Mouse (Mus musculus): ENCODE data around the gene Sf3b3. TPM values are rescaled to one million over a fixed set of nuclear protein-coding genes. Genes with fewer than 3 reads are reported as not detected.

Sf3b3 gene
- polyA plus RNA-seq, 1 experiment from 2014 or later = 88.1 TPM

DNA sequence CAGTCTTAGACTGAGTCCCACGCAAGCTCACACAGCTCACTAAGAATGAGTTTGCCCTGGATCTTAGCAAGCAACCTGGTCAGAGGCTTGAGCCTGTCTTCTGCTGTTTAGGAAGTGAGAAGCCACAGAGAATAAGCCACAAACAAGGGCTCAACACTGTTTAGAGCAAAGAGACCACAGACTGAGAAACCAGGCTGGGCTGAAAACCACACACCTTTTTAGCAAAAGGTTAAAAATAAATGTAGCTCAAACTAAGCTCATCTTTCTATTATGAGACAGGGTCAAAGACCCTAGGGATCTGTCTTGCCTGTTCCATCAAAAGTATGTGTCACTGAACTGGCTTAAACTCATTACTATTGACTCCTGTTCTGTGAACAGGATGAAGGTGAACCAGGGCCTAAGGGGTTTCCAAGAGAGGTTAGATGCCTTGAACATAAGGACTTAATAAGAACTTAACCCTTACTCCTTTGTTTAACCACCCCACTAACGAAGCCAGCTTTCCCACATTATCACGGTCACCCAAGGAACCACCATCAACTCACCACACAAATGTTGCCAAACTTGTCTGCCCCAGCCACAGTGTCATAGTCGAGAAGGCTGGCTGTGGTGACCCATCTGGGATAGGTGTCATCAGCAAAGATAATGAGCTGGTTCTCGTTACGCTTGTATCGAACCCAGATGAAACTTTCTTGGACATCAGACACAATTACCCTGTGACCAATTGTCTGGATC, 33.3 kb downstream of the Sf3b3 start:
- no peak overlapping the region for H3K9ac ChIP-seq (ENCODE audit: low read length)

GRCm38 (mm10) chr8:110812349-110813080, 34.1 kb downstream of the Sf3b3 start:
- 91% methylated on average over 7 of the region's 7 CpGs for WGBS
- H3K4me3 ChIP-seq (ENCODE audit: low read length) = no peak overlapping the region
- peaks cover 83% of the 10 kb centered on the region for H3K36me3 ChIP-seq (ENCODE audit: control insufficient read depth, insufficient read depth)
- no peaks in the 10 kb centered on the region for H3K27me3 ChIP-seq (ENCODE audit: control insufficient read depth, insufficient read depth, low read length)
- ATAC-seq (replicated peaks; ENCODE audit: extremely low read depth, insufficient read depth, low FRiP score) = no peak
- H3K9ac ChIP-seq (ENCODE audit: low read length) = no peak overlapping the region
- no peaks in the 10 kb centered on the region for H3K9me3 ChIP-seq (replicated peaks; ENCODE audit: control insufficient read depth, low read length)
- no peak overlapping the region for H3K4me2 ChIP-seq (ENCODE audit: low read depth, low read length)
- H3K27ac ChIP-seq (ENCODE audit: low read length) = no peak overlapping the region
- peaks cover 18% of the 10 kb centered on the region for H3K4me1 ChIP-seq (ENCODE audit: control insufficient read depth, insufficient read depth, low read length)

More for the DNA sequence above, 33.3 kb downstream of the Sf3b3 start:
- Histone ChIP-seq H3K27me3 (ENCODE audit: control insufficient read depth, insufficient read depth, low read length) (no peaks in the 10 kb centered on the region), H3K4me2 (ENCODE audit: low read depth, low read length) (no peak overlapping the region), H3K4me1 (ENCODE audit: control insufficient read depth, insufficient read depth, low read length) (peaks cover 14% of the 10 kb centered on the region), H3K27ac (ENCODE audit: low read length) (no peak overlapping the region), H3K36me3 (ENCODE audit: control insufficient read depth, insufficient read depth) (peaks cover 90% of the 10 kb centered on the region), H3K9me3 (replicated peaks; ENCODE audit: control insufficient read depth, low read length) (no peaks in the 10 kb centered on the region), H3K4me3 (ENCODE audit: low read length) (no peak overlapping the region)
- WGBS = 85% methylated on average over 7 of the region's 7 CpGs
- no peak for ATAC-seq (replicated peaks; ENCODE audit: extremely low read depth, insufficient read depth, low FRiP score)

DNA sequence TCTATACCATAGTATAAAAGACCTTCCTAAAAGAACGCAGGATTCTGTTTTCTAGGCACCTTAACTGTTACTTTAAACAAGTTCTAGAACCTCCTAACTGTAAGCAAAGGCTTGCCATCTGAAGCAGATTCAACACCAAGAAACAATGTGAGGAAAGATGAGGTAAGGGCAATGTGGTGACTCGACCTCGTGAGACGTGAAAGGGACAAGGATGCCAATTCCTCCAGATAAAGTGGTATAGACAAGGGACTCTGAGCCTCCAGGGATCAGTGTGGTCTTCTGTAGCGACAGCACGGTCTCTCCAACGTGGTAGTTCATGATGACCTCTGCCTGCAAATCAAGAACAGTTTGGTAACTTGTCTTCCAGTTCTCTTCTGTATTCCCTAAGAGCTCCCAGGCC, 34.8 kb downstream of the Sf3b3 start:
- ATAC-seq (replicated peaks; ENCODE audit: extremely low read depth, insufficient read depth, low FRiP score) = no peak
- no peaks in the 10 kb centered on the region for H3K27me3 ChIP-seq (ENCODE audit: control insufficient read depth, insufficient read depth, low read length)
- no peak overlapping the region for H3K9ac ChIP-seq (ENCODE audit: low read length)
- H3K9me3 ChIP-seq (replicated peaks; ENCODE audit: control insufficient read depth, low read length) = no peaks in the 10 kb centered on the region
- WGBS = 79% methylated on average over 7 of the region's 7 CpGs
- no peak overlapping the region for H3K27ac ChIP-seq (ENCODE audit: low read length)
- peaks cover 18% of the 10 kb centered on the region for H3K4me1 ChIP-seq (ENCODE audit: control insufficient read depth, insufficient read depth, low read length)
- H3K4me2 ChIP-seq (ENCODE audit: low read depth, low read length) = no peak overlapping the region
- H3K36me3 ChIP-seq (ENCODE audit: control insufficient read depth, insufficient read depth) = peaks cover 75% of the 10 kb centered on the region
- H3K4me3 ChIP-seq (ENCODE audit: low read length) = no peak overlapping the region

DNA sequence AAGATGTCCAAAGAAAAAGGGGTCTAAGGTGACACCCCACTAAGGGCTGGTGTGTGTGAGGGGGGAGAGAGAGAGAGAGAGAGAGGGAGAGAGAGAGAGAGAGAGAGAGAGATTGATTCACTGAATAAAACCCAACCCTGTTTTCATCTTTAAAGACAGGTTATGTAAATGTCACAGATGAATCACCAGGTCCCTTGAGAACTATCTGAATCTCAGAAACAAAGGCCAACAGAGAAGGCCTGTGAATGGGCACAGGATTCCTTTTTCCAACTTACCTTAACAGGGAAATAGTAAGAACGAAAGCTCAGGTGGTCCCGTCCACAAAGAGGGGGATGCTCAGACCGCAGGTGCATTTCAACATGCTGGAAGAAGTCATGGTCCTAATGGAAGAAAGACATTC, 35.5 kb downstream of the Sf3b3 start:
- no peak overlapping the region for H3K27ac ChIP-seq (ENCODE audit: low read length)
- no peak overlapping the region for H3K9ac ChIP-seq (ENCODE audit: low read length)
- no peak for ATAC-seq (replicated peaks; ENCODE audit: extremely low read depth, insufficient read depth, low FRiP score)
- peaks cover 70% of the 10 kb centered on the region for H3K36me3 ChIP-seq (ENCODE audit: control insufficient read depth, insufficient read depth)
- no peaks in the 10 kb centered on the region for H3K27me3 ChIP-seq (ENCODE audit: control insufficient read depth, insufficient read depth, low read length)
- H3K4me1 ChIP-seq (ENCODE audit: control insufficient read depth, insufficient read depth, low read length) = peaks cover 15% of the 10 kb centered on the region
- 93% methylated on average over 3 of the region's 3 CpGs for WGBS
- no peaks in the 10 kb centered on the region for H3K9me3 ChIP-seq (replicated peaks; ENCODE audit: control insufficient read depth, low read length)
- H3K4me3 ChIP-seq (ENCODE audit: low read length) = no peak overlapping the region
- no peak overlapping the region for H3K4me2 ChIP-seq (ENCODE audit: low read depth, low read length)

- H3K4me2 ChIP-seq (ENCODE audit: low read depth, low read length) = no peak overlapping the region
- no peak for ATAC-seq (replicated peaks; ENCODE audit: extremely low read depth, insufficient read depth, low FRiP score)
- H3K27me3 ChIP-seq (ENCODE audit: control insufficient read depth, insufficient read depth, low read length) = no peaks in the 10 kb centered on the region
- no peak overlapping the region for H3K27ac ChIP-seq (ENCODE audit: low read length)
- H3K4me3 ChIP-seq (ENCODE audit: low read length) = no peak overlapping the region
- H3K4me1 ChIP-seq (ENCODE audit: control insufficient read depth, insufficient read depth, low read length) = peaks cover 12% of the 10 kb centered on the region
- 84% methylated on average over 7 of the region's 7 CpGs for WGBS
- peaks cover 65% of the 10 kb centered on the region for H3K36me3 ChIP-seq (ENCODE audit: control insufficient read depth, insufficient read depth)
- no peak overlapping the region for H3K9ac ChIP-seq (ENCODE audit: low read length)
- H3K9me3 ChIP-seq (replicated peaks; ENCODE audit: control insufficient read depth, low read length) = no peaks in the 10 kb centered on the region
Measured at GRCm38 (mm10) chr8:110810481-110811065, 36.0 kb downstream of the Sf3b3 start.

- Histone ChIP-seq H3K4me1 (ENCODE audit: control insufficient read depth, insufficient read depth, low read length) (peaks cover 12% of the 10 kb centered on the region), H3K4me2 (ENCODE audit: low read depth, low read length) (no peak overlapping the region), H3K4me3 (ENCODE audit: low read length) (no peak overlapping the region), H3K36me3 (ENCODE audit: control insufficient read depth, insufficient read depth) (peaks cover 59% of the 10 kb centered on the region), H3K27ac (ENCODE audit: low read length) (no peak overlapping the region), H3K9me3 (replicated peaks; ENCODE audit: control insufficient read depth, low read length) (no peaks in the 10 kb centered on the region), H3K9ac (ENCODE audit: low read length) (no peak overlapping the region), H3K27me3 (ENCODE audit: control insufficient read depth, insufficient read depth, low read length) (no peaks in the 10 kb centered on the region)
- 29% methylated on average over 2 of the region's 2 CpGs for WGBS
- no peak for ATAC-seq (replicated peaks; ENCODE audit: extremely low read depth, insufficient read depth, low FRiP score)
Measured at GRCm38 (mm10) chr8:110809831-110810230, 36.8 kb downstream of the Sf3b3 start.

- Histone ChIP-seq H3K4me2 (ENCODE audit: low read depth, low read length) (no peak overlapping the region), H3K4me1 (ENCODE audit: control insufficient read depth, insufficient read depth, low read length) (peaks cover 12% of the 10 kb centered on the region), H3K9ac (ENCODE audit: low read length) (no peak overlapping the region), H3K4me3 (ENCODE audit: low read length) (no peak overlapping the region), H3K36me3 (ENCODE audit: control insufficient read depth, insufficient read depth) (peaks cover 48% of the 10 kb centered on the region), H3K27me3 (ENCODE audit: control insufficient read depth, insufficient read depth, low read length) (no peaks in the 10 kb centered on the region), H3K27ac (ENCODE audit: low read length) (peak overlapping the region; percentile 34), H3K9me3 (replicated peaks; ENCODE audit: control insufficient read depth, low read length) (no peaks in the 10 kb centered on the region)
- WGBS = 48% methylated on average over 13 of the region's 13 CpGs
- peak; percentile 46; the same call in 1 of the 2 replicates for ATAC-seq (replicated peaks; ENCODE audit: extremely low read depth, insufficient read depth, low FRiP score)
Measured at GRCm38 (mm10) chr8:110808495-110809472, 37.8 kb downstream of the Sf3b3 start.

GRCm38 (mm10) chr8:110806146-110806545, 40.4 kb downstream of the Sf3b3 start:
- H3K4me2 ChIP-seq (ENCODE audit: low read depth, low read length) = no peak overlapping the region
- H3K27ac ChIP-seq (ENCODE audit: low read length) = no peak overlapping the region
- peaks cover 12% of the 10 kb centered on the region for H3K4me1 ChIP-seq (ENCODE audit: control insufficient read depth, insufficient read depth, low read length)
- H3K36me3 ChIP-seq (ENCODE audit: control insufficient read depth, insufficient read depth) = peaks cover 22% of the 10 kb centered on the region
- WGBS = 86% methylated on average over 1 of the region's 1 CpGs
- ATAC-seq (replicated peaks; ENCODE audit: extremely low read depth, insufficient read depth, low FRiP score) = no peak
- H3K4me3 ChIP-seq (ENCODE audit: low read length) = no peak overlapping the region
- H3K9me3 ChIP-seq (replicated peaks; ENCODE audit: control insufficient read depth, low read length) = no peaks in the 10 kb centered on the region
- no peaks in the 10 kb centered on the region for H3K27me3 ChIP-seq (ENCODE audit: control insufficient read depth, insufficient read depth, low read length)
- no peak overlapping the region for H3K9ac ChIP-seq (ENCODE audit: low read length)

Data from heart, embryonic 16.5 days (tissue).